Mouse (Mus musculus): ENCODE measurements at regions not wholly inside any gene's neighbourhood (a gene's known extent, or its start where the extent isn't known, plus 50 kb on each side); places are given as distances from the start of the nearest gene placed in this dataset.
"Not testable (repeated sequence)": the region's sequence is repeated elsewhere in the genome, so short reads cannot be mapped to it uniquely, and the experiment has no call there.

DNA sequence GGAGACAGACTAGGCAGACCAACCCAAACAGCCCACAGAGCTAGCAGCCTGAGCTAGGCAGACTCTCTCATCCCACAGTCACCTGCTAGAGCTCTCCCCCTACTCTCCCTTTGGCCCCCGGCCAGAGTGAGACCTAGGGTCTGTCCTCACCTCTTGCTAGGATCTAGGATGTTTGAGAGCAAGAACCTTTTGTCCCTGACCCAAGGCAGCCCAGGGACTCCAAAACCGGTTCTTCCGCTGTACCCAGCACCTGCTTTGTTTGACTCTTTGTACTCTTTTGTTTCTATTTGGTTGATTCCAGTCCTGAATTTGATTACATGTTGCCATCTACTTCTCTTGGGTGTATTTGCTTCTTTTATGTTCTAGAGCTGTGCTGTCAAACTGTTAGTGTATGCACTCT is 75.3 kb downstream of the H60c start:
- no peak for ATAC-seq (replicated peaks; ENCODE audit: low read depth, poor library complexity, severe bottlenecking)

DNA sequence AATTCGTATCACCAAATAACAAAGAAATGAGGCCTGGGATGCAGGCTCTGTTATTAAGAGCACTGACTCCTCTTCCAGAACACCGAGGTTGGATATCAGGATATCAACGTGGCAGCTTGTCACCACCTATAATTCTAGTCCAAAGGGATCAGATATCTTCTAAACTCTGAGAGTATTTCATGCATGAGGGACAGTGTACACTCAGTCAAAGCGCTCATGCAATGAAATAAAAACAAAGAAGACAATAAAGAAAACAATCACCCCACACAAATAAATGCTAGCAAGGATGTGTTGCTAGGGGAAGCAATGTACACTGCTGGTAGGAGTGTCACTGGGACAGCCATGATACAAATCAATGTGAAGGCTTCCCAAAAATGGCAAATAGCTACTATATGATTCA is 79.2 kb downstream of the H60c start:
- no peak for ATAC-seq (replicated peaks; ENCODE audit: low read depth, poor library complexity, severe bottlenecking)

DNA sequence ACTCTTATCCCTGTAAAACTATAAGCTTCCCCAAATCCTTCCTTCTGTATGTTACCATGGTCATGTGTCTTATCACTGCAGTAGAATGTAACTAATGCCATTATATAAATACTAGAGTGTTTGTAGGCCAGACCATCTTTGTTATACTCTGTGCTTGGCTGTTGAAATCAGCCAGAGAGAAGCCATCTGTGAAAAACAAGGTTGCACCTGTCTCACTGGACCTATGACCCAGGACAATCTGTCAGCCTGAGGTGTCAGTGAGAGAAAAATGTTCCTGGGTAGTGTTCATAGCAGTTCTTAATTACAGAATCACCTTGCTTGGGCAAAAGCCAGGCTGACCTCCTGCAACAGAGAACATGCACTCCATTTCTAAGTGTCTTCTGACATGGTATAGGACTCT is 87.5 kb downstream of the H60c start:
- ATAC-seq (replicated peaks; ENCODE audit: low read depth, poor library complexity, severe bottlenecking), result no peak

DNA sequence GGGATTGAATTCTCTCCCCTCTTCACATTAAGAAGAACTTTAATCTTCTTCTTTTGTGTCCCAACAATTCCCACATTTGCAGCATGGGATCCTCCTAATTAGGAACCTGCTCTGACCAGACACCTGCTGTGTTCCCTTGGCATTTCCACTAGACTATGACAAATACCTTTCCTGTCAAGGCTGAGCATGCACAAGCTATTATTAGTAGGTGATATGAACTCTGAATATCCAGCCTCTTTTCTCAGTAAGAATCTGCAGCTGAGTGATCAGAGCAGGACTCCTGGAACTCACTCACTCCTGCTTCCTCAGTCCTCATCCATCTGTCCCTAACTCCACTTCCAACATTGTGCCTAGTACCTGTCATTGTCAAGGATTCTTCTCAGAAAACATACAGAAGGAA is 94.0 kb downstream of the H60c start:
- no peak for ATAC-seq (replicated peaks; ENCODE audit: low read depth, poor library complexity, severe bottlenecking)

DNA sequence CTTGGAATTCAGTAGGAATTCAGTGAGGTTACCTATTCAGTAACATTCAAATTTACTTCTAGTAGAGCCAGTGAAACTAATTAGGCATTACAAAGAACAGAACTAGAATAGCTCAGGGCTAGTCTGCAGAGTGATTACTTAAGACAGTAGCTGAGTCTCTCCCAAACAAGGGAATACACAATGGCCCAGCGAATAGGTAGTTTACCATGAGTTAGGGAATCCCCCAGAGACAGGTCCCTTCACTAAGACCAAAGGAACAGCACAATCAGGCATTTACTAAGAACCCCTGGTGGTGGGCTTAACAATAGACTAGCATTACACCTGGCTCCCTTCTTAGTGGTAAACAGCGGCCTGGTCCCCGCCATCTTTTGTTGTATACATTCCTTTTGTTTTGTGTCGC is 94.6 kb downstream of the H60c start:
- not testable (repeated sequence) for ATAC-seq (replicated peaks; ENCODE audit: low read depth, poor library complexity, severe bottlenecking)

DNA sequence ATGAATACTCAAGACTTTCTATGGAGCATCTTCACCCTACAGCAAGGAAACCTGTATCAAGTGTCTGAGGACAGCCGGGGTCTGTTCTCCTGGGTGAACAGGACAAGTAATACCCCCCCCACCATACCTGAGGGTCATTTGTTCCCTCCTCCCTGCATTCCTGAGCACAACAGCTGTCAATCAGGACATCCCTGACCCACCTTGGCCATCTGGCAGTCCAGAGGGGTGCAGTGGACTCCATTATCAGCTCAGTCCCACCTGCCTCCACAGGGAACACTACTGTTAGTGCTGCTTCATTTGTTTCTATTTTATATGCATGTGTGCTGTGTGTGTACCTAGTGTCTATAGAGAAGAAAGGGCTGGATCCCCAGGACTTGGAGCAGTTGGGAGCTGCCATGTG is 95.3 kb downstream of the H60c start:
- ATAC-seq (replicated peaks; ENCODE audit: low read depth, poor library complexity, severe bottlenecking), result no peak

DNA sequence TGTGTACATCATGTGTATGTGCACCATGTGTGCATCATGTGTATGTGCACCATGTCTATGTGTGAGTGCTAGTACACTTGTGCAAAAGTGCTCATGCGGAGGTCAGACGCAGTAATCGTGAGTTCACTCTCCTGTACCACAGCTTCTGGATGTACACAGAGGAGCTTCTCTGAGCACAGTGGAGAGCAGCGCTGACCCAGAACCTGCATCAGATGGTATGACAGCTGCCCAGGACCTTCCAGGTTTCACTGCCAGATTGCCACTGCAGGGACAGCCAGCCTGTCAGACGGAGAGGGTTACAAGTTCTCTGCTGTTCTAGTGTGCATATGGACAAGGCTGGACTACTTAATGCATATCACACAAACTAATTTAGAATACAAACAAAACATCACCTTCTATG is 96.2 kb downstream of the H60c start:
- ATAC-seq (replicated peaks; ENCODE audit: low read depth, poor library complexity, severe bottlenecking), result no peak

DNA sequence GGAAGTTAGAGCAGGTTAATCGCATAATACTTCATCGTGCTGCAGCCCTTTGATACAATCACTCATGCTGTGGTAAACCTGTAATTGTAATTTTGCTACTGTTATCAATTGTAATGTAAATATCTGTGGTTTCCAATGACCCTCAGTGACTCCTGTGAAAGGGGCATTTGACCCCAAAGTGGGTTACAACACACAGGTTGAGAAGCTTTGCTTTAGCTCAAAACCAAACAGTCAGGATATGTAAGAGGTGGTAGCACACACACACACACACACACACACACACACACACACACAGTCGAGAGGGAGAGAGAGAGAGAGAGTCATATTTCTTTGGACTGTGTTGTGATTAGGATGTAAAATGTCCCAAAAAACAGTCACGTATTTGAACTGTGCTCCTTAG is 112.0 kb downstream of the H60c start:
- no peak for ATAC-seq (replicated peaks; ENCODE audit: low read depth, poor library complexity, severe bottlenecking)

DNA sequence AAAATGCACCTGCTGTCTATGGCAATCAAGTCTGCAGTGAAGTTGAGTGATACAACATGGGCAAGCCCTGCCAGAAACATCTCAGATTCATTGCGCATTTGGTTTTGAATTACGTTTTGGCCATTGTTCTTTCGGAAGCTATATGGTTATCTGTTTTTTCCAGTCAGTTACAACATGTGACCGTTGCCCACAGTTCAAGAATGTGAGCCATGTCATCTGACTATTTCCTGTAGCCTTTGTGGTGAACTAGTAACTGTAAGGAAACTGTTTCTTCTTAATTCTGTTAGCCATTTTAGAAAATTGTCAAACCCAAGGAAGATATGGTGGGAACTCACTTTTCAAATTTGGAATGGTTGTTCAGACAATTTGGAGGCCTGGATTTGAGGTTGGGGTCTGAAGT is 119.4 kb downstream of the H60c start:
- ATAC-seq (replicated peaks; ENCODE audit: low read depth, poor library complexity, severe bottlenecking), result peak; percentile 92

DNA sequence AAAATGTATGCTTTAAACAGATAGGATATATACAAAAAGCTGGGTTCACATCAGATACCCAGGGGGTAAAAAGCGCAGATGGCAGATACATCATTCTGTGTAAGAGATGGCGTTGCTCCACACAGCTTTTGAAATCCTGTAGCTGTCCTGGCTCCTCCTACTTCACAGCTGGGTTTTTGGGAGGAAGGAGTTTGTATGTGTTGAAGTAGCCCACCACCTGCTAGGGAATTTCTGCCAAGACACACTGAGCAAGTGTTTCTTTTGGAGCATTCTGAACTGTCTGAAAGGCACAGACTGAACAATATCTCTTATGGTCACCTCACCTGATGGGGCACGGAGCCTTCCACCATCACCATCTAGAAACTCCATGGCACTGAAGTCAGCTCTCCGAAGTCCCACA is 128.3 kb downstream of the H60c start:
- ATAC-seq (replicated peaks; ENCODE audit: low read depth, poor library complexity, severe bottlenecking), result no peak

DNA sequence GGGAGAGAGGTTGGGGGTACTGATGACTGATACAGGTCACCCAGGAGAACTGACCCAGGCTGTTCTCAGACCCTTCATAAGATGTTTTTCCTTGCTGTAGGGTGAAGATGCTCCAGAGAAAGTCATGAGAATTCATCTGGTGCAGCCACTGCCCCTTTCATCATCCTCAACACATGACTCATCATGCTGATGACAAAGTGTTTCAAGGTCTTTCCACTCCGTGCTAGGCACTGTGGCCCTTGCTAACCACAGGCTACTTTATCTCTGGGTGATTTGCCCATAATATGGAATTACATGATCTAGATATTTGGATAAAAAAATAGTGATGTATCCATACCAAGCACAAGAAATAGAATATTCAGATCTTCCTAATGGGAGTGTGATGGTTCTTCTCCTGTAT is 140.1 kb downstream of the H60c start:
- no peak for ATAC-seq (replicated peaks; ENCODE audit: low read depth, poor library complexity, severe bottlenecking)

DNA sequence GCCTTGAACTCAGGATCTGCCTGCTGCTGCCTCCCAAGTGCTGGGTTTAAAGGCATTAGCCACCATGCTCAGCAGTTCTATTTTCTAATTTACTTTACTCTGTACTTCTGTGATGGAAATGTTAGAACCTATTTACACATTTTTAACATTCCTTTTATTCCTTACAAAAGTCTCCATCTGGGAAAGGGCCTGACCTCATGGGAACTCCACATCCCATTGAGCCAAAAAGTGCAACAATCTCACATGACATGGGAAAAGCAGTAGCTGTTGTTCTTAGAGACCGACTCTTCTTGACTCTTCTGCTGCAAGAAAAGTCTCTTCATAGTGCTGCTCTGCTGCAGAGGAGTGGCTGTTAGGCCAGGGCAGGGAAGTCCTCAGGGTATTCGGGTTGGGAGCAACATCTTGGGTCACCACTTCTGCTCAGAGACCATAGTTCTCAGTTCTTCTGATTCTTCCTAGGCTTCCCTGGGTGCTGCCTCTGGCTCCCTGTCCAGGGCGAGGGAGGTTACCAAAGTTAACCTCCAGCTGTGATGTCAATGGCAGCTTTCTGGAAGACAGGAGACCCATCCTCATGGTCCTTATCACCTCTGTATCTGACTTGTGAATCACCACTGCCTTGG is 150.0 kb downstream of the H60c start:
- peak; percentile 52 for ATAC-seq (replicated peaks; ENCODE audit: low read depth, poor library complexity, severe bottlenecking)

DNA sequence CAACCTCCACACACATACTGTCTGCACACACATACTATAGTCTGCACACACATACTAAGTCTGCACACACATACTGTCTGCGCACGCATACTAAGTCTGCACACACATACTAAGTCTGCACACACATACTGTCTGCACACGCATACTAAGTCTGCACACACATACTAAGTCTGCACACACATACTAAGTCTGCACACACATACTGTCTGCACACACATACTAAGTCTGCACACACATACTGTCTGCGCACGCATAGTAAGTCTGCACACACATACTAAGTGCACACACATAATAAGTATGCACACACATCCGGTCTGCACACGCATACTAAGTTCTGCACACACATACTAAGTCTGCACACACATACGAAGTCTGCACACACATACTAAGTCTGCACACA is 153.2 kb downstream of the H60c start:
- not testable (repeated sequence) for ATAC-seq (replicated peaks; ENCODE audit: low read depth, poor library complexity, severe bottlenecking)

DNA sequence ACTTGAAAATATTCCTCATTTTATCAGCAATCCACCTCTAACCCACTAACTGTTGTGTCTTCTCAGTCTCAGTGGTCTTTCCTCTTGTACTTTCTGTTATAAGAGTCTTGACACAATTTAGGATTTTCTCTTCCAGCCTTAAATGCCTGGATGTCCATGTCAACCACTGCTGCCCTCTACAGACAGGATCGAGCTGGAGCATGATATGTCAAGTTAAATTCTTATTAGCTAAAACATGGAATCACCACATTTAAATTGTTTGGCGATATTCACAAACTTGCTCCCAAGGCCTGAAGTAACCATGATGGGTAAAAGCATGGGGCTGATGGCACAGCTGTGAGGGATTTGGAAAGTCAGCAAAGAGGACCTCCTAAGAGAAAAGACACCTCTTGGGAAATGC is 159.6 kb downstream of the H60c start:
- not testable (repeated sequence) for ATAC-seq (replicated peaks; ENCODE audit: low read depth, poor library complexity, severe bottlenecking)

All from common myeloid progenitor, adult 5-6 weeks (primary cell).